Mouse (Mus musculus): ENCODE measurements at regions not wholly inside any gene's neighbourhood (a gene's known extent, or its start where the extent isn't known, plus 50 kb on each side); places are given as distances from the start of the nearest gene placed in this dataset.

DNA sequence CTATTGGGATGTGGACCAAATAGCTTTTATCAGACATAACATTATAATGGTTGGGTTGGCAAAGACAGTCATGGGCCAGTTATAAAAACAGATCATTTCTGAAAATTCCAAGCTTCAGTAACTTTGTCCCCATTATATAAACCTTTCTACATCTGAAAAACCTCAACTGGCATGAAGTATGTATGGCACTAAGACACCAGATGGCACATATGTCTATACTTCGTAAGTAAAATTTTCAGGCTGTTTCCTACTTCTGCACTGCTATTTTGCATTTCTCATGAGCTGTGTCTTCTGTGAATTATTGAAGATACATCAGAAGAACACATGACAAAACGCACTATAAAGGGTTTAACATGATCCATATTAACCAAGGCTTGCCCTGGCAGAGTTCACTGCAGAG, 428.1 kb downstream of the Pom121l12 start:
- DNase-seq (ENCODE audit: low read depth, low spot score), result no peak

DNA sequence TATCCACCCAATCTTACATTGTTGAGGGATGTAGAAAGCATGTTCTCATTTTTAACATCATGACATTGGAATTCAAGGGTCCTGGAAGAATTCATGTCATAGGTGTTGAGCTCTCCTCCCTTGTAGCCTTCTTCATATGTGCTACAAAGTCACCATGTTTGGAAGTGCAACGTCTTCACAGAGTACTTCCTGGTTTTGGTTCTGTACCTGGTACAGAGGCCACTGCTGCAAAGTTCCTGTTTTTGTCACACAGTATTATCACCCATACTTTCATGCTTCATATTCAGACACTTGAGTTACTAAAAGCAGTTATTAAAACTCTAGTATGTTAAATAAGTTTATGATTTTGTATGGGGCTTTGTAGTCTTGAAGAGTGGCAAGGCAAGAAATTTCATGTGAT, 443.1 kb downstream of the Pom121l12 start:
- no peak for DNase-seq (ENCODE audit: low read depth, low spot score)

DNA sequence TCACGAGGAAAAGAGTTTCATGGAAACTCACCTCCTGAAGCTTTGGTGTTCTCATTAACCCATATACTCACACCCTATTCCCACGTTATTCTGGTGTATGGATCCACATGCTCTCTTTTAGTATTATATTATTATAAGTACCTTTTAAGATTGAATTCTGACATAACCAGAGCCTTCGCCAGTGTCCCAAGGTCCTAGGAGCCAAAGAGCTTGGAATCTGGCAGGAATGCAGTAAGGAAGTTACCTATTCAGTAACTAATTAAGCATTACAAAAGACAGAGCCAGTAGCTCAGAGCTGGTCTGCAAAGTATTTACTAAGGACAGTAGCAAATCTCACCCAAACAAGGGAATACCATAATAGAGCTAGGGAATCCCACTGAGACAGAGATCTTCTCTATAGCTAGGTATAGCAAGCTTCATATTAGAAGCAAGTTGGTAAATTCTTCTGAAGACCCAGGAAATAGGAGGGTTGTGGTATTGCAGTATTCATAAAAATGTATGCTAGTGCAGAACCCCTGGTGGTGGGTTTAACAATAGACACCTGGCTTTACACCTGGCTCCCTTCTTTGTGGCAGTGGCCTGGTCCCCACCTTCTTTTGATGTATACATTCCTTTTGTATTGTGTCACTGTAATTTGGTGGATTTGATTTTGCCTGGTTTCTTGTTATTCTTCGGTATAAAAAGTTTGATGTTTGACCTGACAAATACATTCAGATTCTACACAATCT, 490.0 kb downstream of the Pom121l12 start:
- DNase-seq (ENCODE audit: low read depth, low spot score), result peak; percentile 90

DNA sequence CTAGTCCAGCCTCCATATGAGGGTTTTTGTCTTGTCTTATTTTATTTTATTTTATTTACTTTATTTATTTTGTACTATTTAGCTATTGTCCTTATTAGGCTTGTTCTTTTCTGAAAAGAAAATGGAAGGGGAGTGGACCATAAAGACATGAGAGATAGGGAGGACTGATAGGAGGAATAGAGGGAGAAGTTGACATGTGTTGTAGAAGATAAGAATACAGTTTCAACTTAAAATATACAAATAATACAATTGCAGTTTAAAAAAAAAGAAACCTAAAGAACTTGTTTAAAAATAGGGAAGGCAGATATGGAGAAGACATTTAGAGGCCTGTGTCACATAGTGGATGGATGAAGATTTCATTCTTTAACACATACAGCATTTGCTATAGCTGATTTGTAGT, 497.8 kb downstream of the Pom121l12 start:
- no peak for DNase-seq (ENCODE audit: low read depth, low spot score)

DNA sequence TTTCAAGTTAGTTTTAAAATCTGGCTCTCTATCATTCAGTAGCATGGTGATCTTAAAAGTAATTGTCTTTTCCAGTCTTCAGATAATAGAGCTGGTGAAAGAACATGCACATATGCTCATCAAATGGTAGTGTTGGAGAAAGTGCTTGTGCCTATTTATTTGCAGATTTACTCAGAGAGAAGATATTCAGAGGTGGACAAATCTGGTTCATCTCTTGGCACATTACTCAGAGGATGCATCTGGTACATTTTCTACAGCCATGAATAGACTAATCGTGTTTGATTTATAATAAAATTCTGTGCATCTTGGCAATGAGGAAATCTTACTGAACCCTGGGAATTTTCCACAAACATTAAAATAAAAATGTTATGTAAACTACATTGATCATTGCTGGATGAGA, 509.0 kb downstream of the Pom121l12 start:
- no peak for DNase-seq (ENCODE audit: low read depth, low spot score)

DNA sequence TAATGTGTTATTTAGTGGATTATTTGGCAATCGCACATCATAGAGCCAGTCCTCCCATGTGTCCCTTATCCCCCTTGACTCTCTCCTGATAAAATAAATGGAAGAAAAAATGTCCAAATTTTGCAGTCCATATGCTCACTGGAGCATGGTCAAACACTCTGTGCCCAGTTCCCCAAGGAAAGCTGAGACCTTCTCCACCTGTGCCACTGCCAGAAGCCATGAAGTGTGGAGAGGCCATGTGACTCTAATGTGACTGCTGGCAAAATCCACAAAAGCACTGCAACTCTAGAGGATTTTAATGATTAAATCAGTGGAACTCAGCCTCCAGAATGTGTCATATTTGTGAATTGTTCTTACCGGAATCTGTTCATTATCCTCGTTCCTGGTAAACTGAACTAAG, 514.5 kb downstream of the Pom121l12 start:
- no peak for DNase-seq (ENCODE audit: low read depth, low spot score)

DNA sequence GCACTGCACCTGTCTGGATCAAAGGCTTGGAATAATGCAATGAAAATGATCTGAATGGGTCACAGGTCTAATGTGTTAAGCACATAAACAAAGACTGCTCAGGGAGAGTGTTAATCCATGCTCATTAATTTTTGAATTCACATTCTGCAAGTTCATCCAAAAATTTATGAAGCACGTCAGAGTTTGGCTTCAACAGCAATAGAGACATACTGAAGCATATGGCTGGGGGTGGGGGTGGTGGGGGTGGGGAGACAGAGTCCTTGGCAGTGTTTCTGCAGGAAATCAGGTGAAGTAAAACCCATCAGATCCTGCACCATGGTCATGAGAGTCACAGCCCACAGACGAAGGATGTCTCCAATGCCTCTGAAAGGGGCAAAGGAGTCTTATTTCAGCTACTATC, 526.7 kb downstream of the Pom121l12 start:
- DNase-seq (ENCODE audit: low read depth, low spot score), result no peak
